Mouse (Mus musculus): ENCODE data around the gene Kdm6b. TPM values are rescaled to one million over a fixed set of nuclear protein-coding genes. Genes with fewer than 3 reads are reported as not detected.
"Not testable (repeated sequence)": the region's sequence is repeated elsewhere in the genome, so short reads cannot be mapped to it uniquely, and the experiment has no call there.

The Kdm6b gene
- polyA plus RNA-seq, 1 experiment from 2014 or later = 36.4 TPM

DNA sequence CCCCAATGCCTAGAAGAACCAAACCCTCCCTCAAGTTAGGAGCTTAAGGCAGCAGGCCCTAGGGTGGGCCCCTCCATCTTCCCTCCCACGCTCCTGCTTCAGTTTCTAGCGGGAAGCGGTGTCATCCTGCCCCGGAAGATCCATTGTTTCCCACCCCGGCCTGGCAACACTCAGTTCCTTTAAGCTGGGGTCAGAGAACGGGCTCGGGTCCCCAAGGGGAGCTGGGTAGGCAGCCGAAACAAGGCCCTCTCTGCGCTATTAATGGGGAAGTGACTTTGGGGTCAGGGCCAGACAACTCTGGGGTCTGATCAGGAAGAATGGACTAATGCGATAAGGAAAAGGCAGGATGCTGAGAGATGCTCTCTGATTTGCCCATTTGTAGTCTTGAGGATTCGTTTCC lies 16.7 kb downstream of the Kdm6b start:
- WGBS = 24% methylated on average over 11 of the region's 11 CpGs
- Histone ChIP-seq H3K9me3 (replicated peaks; ENCODE audit: control insufficient read depth, low read length, poor library complexity, severe bottlenecking) (no peaks in the 10 kb centered on the region), H3K36me3 (ENCODE audit: control insufficient read depth, insufficient read depth, low read length) (peaks cover 14% of the 10 kb centered on the region), H3K4me3 (ENCODE audit: low read depth, low read length) (no peak overlapping the region), H3K27me3 (ENCODE audit: control insufficient read depth, insufficient read depth, low read depth, low read length) (no peaks in the 10 kb centered on the region), H3K4me1 (ENCODE audit: control insufficient read depth, insufficient read depth, low read length) (peaks cover 11% of the 10 kb centered on the region), H3K4me2 (ENCODE audit: low read length) (peak overlapping the region; percentile 77), H3K9ac (ENCODE audit: low read depth, low read length) (peak overlapping the region; percentile 77; the same call in 1 of the 2 replicates), H3K27ac (ENCODE audit: low read length) (no peak overlapping the region)
- ATAC-seq = no peak

DNA sequence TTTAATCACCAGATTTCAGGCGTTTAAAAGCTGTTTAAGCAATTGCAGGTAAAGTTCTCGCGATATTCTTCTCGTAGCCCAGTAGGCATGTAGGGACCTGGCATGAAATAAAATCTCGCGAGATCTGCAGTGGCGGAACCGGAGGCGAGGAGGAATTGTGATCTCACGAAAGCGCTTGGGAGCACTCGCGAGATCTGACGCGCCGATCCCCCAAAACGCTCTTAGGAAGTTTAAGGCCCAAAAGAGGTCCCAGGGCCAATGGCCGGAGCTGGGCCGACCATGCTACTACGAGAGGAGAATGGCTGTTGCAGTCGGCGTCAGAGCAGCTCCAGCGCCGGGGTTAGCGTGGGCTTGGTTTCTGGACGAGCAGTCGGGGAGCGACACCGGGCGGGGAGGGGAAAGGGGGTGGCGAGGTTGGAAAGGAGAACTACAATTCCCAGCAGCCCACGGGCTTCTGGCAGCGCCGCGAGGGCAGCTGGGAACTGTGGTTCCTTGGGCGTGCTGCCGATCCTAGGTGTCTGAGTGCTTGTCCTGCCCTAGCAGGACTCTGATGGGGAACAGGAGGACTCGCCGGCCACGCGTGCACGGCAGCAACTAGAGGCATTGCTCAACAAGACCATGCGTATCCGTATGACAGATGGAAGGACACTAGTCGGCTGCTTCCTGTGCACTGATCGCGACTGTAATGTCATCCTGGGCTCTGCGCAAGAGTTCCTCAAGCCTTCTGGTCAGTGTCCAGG lies 17.7 kb downstream of the Kdm6b start:
- peak overlapping the region; percentile 99 for H3K27ac ChIP-seq (ENCODE audit: low read length)
- H3K9me3 ChIP-seq (replicated peaks; ENCODE audit: control insufficient read depth, low read length, poor library complexity, severe bottlenecking) = no peaks in the 10 kb centered on the region
- WGBS = under 1% methylated on average over 43 of the region's 48 CpGs
- peak; percentile 92 for ATAC-seq
- peak overlapping the region; percentile 74 for H3K4me3 ChIP-seq (ENCODE audit: low read depth, low read length)
- H3K4me2 ChIP-seq (ENCODE audit: low read length) = peak overlapping the region; percentile 81
- H3K36me3 ChIP-seq (ENCODE audit: control insufficient read depth, insufficient read depth, low read length) = peaks cover 11% of the 10 kb centered on the region
- no peaks in the 10 kb centered on the region for H3K27me3 ChIP-seq (ENCODE audit: control insufficient read depth, insufficient read depth, low read depth, low read length)
- H3K9ac ChIP-seq (ENCODE audit: low read depth, low read length) = peak overlapping the region; percentile 77
- peaks cover 11% of the 10 kb centered on the region for H3K4me1 ChIP-seq (ENCODE audit: control insufficient read depth, insufficient read depth, low read length)

DNA sequence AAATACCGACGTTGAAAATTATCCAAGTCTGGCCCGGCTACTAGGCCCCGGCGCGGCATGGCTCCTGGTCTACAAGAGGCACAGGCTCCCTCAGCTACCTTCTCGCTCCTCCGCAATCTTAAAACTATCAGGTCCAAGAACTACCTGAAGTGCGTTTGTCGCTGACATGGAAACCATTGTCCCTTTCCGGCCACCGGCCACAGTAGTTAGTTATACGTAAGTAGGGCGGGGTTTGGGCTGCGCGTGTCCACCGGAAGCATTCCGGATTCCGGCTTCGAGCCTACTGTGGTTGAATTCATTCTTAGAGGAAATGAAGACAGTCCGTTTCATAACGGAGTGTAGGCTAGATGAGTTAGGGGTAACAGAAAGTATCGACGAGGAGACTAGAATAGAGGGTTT lies 18.2 kb downstream of the Kdm6b start, which contains the start of the genes Naa38 and Cyb5d1:
TSS of gene Naa38 (plus strand) at position 253 of the 399 bp plus-strand sequence.
TSS of gene Cyb5d1 (minus strand) at position 397 of the 399 bp plus-strand sequence.
- Histone ChIP-seq H3K9ac (ENCODE audit: low read depth, low read length) (peak within 1 kb of the TSS; percentile 77), H3K4me1 (ENCODE audit: control insufficient read depth, insufficient read depth, low read length) (peaks cover 11% of the 10 kb centered on the region), H3K27ac (ENCODE audit: low read length) (peak within 1 kb of the TSS; percentile 99), H3K4me2 (ENCODE audit: low read length) (peak within 1 kb of the TSS; percentile 81), H3K4me3 (ENCODE audit: low read depth, low read length) (peak within 1 kb of the TSS; percentile 74)
- not testable (repeated sequence) for H3K27me3 ChIP-seq (ENCODE audit: control insufficient read depth, insufficient read depth, low read depth, low read length); H3K36me3 ChIP-seq (ENCODE audit: control insufficient read depth, insufficient read depth, low read length); H3K9me3 ChIP-seq (replicated peaks; ENCODE audit: control insufficient read depth, low read length, poor library complexity, severe bottlenecking)
- 0% methylated on average over 24 of the region's 24 CpGs for WGBS
- ATAC-seq = peak; percentile 84

DNA sequence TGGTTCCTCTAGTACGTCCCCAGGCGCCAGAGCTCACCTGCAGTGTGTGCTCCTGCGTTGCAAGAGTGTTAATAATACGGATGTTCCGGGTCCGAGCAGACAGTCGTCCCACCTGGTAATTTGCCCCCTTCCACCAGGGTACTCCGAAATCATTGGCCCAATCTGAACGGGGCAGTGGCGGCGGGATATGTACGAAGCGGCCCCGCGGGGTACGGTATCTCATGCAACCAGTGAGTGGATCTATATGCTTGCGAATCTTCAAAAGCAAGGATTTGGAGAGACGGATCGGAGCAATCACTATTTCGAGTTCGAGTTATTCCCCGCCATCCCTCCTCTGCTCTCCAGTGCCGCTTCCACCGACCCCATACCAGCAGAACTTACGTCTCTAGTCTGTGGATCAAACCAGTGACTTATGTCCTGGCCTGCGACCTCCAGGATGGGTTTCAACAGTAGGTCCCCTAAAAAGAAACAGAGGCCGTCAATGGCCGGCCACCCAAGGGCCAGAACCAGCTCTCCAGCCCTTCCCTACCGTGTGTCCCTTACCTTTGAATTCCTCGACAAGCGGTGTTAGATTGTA lies 18.8 kb downstream of the Kdm6b start:
- Histone ChIP-seq H3K4me3 (ENCODE audit: low read depth, low read length) (peak overlapping the region; percentile 74), H3K9ac (ENCODE audit: low read depth, low read length) (peak overlapping the region; percentile 59), H3K27ac (ENCODE audit: low read length) (peak overlapping the region; percentile 99), H3K4me1 (ENCODE audit: control insufficient read depth, insufficient read depth, low read length) (peaks cover 11% of the 10 kb centered on the region), H3K4me2 (ENCODE audit: low read length) (peak overlapping the region; percentile 81)
- not testable (repeated sequence) for H3K9me3 ChIP-seq (replicated peaks; ENCODE audit: control insufficient read depth, low read length, poor library complexity, severe bottlenecking); H3K27me3 ChIP-seq (ENCODE audit: control insufficient read depth, insufficient read depth, low read depth, low read length); H3K36me3 ChIP-seq (ENCODE audit: control insufficient read depth, insufficient read depth, low read length)
- ATAC-seq = peak; percentile 26
- whole genome bisulfite sequencing = 1% methylated on average over 31 of the region's 31 CpGs

DNA sequence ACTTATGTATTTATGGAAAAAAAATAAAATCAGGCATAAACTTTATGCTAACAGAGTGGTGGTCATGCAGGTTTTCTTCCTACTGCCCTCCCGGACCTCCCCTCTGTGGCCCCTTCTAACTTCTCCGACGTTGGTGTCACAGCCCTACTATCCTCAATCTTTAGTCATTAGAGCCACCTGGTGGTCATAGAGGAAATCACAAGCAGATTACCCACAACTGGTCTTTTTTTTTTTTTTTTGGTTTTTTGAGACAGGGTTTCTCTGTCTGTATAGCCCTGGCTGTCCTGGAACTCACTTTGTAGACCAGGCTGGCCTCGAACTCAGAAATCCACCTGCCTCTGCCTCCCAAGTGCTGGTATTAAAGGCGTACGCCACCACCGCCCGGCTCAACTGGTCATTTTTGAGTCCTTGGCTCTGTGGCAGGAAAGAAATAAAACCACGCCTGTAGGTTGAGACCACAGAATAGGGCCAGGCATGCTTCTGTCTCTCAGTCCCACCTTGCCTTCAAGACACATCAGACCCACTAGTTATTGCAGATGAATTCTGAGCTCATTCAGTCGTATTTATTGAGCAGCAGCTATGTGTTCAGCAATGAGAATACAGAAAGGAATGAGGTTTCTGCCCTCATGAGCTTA lies 23.0 kb downstream of the Kdm6b start:
- H3K9ac ChIP-seq (ENCODE audit: low read depth, low read length) = no peak overlapping the region
- 51% methylated on average over 10 of the region's 10 CpGs for WGBS
- no peak for ATAC-seq
- H3K27ac ChIP-seq (ENCODE audit: low read length) = no peak overlapping the region
- no peak overlapping the region for H3K4me3 ChIP-seq (ENCODE audit: low read depth, low read length)
- H3K36me3 ChIP-seq (ENCODE audit: control insufficient read depth, insufficient read depth, low read length) = no peaks in the 10 kb centered on the region
- peaks cover 5% of the 10 kb centered on the region for H3K4me1 ChIP-seq (ENCODE audit: control insufficient read depth, insufficient read depth, low read length)
- no peak overlapping the region for H3K4me2 ChIP-seq (ENCODE audit: low read length)
- no peaks in the 10 kb centered on the region for H3K9me3 ChIP-seq (replicated peaks; ENCODE audit: control insufficient read depth, low read length, poor library complexity, severe bottlenecking)
- H3K27me3 ChIP-seq (ENCODE audit: control insufficient read depth, insufficient read depth, low read depth, low read length) = no peaks in the 10 kb centered on the region

DNA sequence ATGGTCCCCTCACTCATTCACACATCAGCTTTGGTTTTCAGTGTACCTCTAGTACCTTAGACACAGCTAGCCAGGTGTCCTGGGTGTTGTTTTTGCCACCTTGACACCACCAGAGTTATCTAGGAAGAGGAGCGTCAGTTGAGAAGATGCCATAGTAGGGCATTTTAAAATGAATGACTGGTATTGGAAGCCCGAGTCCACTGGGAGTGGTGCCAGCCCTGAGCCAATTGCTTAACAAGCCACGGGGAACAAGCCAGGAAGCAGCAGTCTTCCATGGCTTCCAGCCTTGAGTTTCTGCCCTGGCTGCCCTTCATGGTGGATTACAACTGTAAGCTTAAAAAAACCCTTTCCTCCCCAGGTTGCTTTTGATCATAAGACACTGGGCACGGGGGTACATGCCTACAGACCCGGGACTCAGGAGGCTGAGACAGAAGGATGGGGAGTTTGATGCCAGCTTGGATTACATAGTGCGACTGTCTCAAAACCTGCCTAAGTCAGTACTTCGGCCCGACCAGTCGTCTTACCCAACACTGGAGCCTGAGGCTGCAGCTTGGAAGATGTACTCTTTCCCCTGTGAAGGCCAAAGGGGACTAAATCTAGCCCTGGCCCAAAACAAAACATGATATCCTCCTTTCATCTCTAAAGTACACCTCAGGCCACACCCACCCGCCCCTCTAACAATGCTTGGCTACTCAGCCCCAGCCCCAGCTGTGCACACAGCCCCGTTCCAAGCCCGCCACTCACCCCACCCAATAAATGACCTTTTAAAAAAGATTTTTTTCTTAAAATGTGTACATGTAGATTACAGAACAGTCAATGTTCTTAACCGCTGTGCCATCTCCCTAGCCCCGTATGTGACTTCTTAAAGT lies 23.7 kb downstream of the Kdm6b start:
- no peak overlapping the region for H3K9ac ChIP-seq (ENCODE audit: low read depth, low read length)
- ATAC-seq = no peak
- H3K4me2 ChIP-seq (ENCODE audit: low read length) = no peak overlapping the region
- no peak overlapping the region for H3K4me3 ChIP-seq (ENCODE audit: low read depth, low read length)
- no peaks in the 10 kb centered on the region for H3K27me3 ChIP-seq (ENCODE audit: control insufficient read depth, insufficient read depth, low read depth, low read length)
- H3K36me3 ChIP-seq (ENCODE audit: control insufficient read depth, insufficient read depth, low read length) = no peaks in the 10 kb centered on the region
- WGBS = 61% methylated on average over 14 of the region's 14 CpGs
- no peaks in the 10 kb centered on the region for H3K9me3 ChIP-seq (replicated peaks; ENCODE audit: control insufficient read depth, low read length, poor library complexity, severe bottlenecking)
- peaks cover 5% of the 10 kb centered on the region for H3K4me1 ChIP-seq (ENCODE audit: control insufficient read depth, insufficient read depth, low read length)
- H3K27ac ChIP-seq (ENCODE audit: low read length) = no peak overlapping the region

DNA sequence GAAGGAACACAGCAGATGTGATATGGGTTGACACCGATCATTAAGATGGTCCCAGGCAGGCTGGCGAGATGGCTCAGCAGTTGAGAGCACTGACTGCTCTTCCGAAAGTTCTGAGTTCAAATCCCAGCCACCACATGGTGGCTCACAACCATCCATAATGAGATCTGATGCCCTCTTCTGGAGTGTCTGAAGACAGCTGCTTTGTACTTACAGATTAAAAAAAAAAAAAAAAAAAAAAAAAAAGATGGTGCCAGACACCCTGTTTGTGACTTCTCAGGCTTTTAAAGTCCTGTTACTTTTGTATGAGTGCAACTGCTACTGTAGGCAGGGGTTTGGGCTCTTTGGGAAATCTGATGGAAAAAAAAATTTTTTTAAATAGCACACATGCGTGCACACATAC lies 24.8 kb downstream of the Kdm6b start:
- Histone ChIP-seq H3K4me2 (ENCODE audit: low read length) (no peak overlapping the region), H3K4me1 (ENCODE audit: control insufficient read depth, insufficient read depth, low read length) (no peaks in the 10 kb centered on the region), H3K36me3 (ENCODE audit: control insufficient read depth, insufficient read depth, low read length) (no peaks in the 10 kb centered on the region), H3K9ac (ENCODE audit: low read depth, low read length) (no peak overlapping the region), H3K27ac (ENCODE audit: low read length) (no peak overlapping the region), H3K9me3 (replicated peaks; ENCODE audit: control insufficient read depth, low read length, poor library complexity, severe bottlenecking) (no peaks in the 10 kb centered on the region), H3K27me3 (ENCODE audit: control insufficient read depth, insufficient read depth, low read depth, low read length) (no peaks in the 10 kb centered on the region), H3K4me3 (ENCODE audit: low read depth, low read length) (no peak overlapping the region)
- ATAC-seq = no peak
- WGBS = 98% methylated on average over 4 of the region's 4 CpGs

DNA sequence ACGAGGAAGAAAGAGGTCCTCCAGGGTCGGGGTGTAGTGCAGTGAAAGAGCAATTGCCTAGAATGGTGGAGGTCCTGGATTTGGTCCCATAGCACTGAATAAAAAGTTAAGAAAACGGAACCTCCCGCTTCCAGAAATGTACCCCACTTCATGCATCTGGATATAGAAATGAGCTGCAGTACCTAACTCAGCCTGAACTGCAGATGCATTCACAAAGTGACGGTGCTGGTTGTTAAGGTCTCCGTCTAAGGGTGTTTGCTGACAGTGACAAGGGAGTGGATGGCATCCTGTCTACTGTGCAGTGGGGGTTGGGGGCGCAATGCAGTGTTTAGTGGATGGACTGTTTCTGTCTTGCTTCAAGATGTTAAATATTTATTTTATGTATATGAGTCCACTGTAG lies 26.7 kb downstream of the Kdm6b start:
- H3K4me1 ChIP-seq (ENCODE audit: control insufficient read depth, insufficient read depth, low read length) = no peaks in the 10 kb centered on the region
- H3K4me2 ChIP-seq (ENCODE audit: low read length) = no peak overlapping the region
- H3K4me3 ChIP-seq (ENCODE audit: low read depth, low read length) = no peak overlapping the region
- H3K36me3 ChIP-seq (ENCODE audit: control insufficient read depth, insufficient read depth, low read length) = no peaks in the 10 kb centered on the region
- H3K9ac ChIP-seq (ENCODE audit: low read depth, low read length) = no peak overlapping the region
- no peak overlapping the region for H3K27ac ChIP-seq (ENCODE audit: low read length)
- no peaks in the 10 kb centered on the region for H3K9me3 ChIP-seq (replicated peaks; ENCODE audit: control insufficient read depth, low read length, poor library complexity, severe bottlenecking)
- ATAC-seq = no peak
- 79% methylated on average over 7 of the region's 7 CpGs for WGBS
- no peaks in the 10 kb centered on the region for H3K27me3 ChIP-seq (ENCODE audit: control insufficient read depth, insufficient read depth, low read depth, low read length)

Measured in midbrain, embryonic 16.5 days (tissue).